Mouse (Mus musculus): Measurements from ENCODE around the gene Xrn2. TPM values are rescaled to one million over a fixed set of nuclear protein-coding genes. Genes with fewer than 3 reads are reported as not detected.

Gene Xrn2
- 61.4 and 69.9 TPM in 2 replicates for polyA plus RNA-seq (2012; rRNA removed)

GRCm38 (mm10) chr2:147012623-147013184 lies at the start of gene Xrn2:
Gene Xrn2, plus strand, starts transcription at chr2:147012996.

DNA sequence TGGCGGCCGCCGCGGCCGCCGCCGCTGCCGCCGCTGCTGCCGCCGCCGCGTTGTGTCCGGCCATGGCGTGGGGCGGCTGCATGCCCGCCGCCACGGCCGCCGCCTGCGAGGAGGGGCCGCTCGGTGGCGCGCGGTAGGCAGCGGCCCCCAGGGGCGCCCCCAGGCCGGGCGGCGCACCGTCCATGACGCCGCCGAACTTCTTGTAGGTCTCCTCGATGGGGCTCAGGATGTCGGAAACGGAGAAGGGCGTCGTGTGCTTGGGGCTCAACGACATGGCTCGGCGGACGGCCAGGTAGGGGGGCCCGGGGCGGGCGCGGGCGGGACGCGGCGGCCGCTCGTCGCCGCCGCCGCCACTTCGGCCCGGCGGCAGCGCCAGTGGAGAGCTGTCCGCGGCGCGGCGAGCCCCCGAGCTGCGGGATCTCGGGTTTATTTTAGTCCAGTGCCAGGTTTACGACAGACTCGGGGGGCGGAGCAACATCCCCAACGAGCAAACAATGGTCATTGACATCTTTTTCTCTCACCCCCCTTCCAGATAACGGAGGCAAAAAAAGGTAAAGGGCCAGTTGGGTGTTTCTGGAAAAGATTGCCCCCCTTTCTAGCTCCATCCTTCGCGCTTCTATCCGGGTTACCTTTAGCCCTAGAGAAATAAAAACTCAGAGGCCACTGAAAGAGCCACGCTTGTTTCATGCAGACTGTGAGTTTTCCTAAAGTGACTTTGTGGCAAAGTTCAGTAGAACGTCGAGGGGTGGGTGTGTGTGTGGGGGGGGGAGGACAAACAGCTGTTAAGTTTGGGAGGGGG lies 72.5 kb downstream of the Xrn2 start, which contains the start of gene Nkx2-4:
Gene Nkx2-4 (minus strand): TSS at position 374 of the 799 bp plus-strand sequence.

Other genes with a start within 250 kb of the Xrn2 start
- gene Kiz, start 157.1 kb upstream of the Xrn2 start, polyA plus RNA-seq (2012; rRNA removed), result 18.6 and 20.6 TPM in 2 replicates
- 1.3 and 2.0 TPM in 2 replicates for gene Nkx2-4, start 72.4 kb downstream of the Xrn2 start, polyA plus RNA-seq (2012; rRNA removed)
- 6.3 and 7.1 TPM in 2 replicates for gene Nkx2-2, start 181.2 kb downstream of the Xrn2 start, polyA plus RNA-seq (2012; rRNA removed)